Mouse (Mus musculus) thymus, adult 2 months (tissue): Measurements from ENCODE around the gene Minos1.

ENCODE experiments used
- CTCF ChIP-seq: fragments of 200-500 bp; IDR thresholded peaks from 2 replicates; pipeline ENCODE4 v1.5.1; 2012; ENCODE audit warnings: mild to moderate bottlenecking, control low read depth, low read length, moderate library complexity, borderline replicate concordance; ENCODE audit not compliant: control insufficient read depth, poor library complexity, insufficient read depth; ENCODE audit errors: extremely low read depth
- POLR2A ChIP-seq: fragments of 200-500 bp; IDR thresholded peaks from 2 replicates; pipeline ENCODE4 v1.6.1; 2012; ENCODE audit warnings: mild to moderate bottlenecking, low read length, control low read depth, moderate library complexity; ENCODE audit not compliant: control insufficient read depth, poor library complexity, insufficient read depth; ENCODE audit errors: extremely low read depth

- no peak for TF ChIP-seq POLR2A
- no peak for TF ChIP-seq CTCF
Measured at GRCm38 (mm10) chr4:139111421-139111820, 19.5 kb downstream of the Minos1 start.
